Mouse (Mus musculus) kidney, postnatal 10 days (tissue): ENCODE data around the gene Csf2rb2.
"Not testable (repeated sequence)": the region's sequence is repeated elsewhere in the genome, so short reads cannot be mapped to it uniquely, and the experiment has no call there.

ENCODE experiments used
- DNase-seq: peaks from one replicate; pipeline ENCODE4 v3.0.0; 2021; ENCODE audit warnings: mixed read lengths

Csf2rb2 gene

GRCm38 (mm10) chr15:78313659-78314058 is 8.1 kb upstream of the Csf2rb2 start:
- DNase-seq: not testable (repeated sequence)

- DNase-seq: not testable (repeated sequence)
These were observed 7.1 kb upstream of the Csf2rb2 start for GRCm38 (mm10) chr15:78312421-78313233.

GRCm38 (mm10) chr15:78310971-78311370 is 5.5 kb upstream of the Csf2rb2 start:
- DNase-seq: no peak

GRCm38 (mm10) chr15:78309865-78310264 is 4.3 kb upstream of the Csf2rb2 start:
- no peak for DNase-seq

GRCm38 (mm10) chr15:78303665-78304233 is 1.8 kb downstream of the Csf2rb2 start:
- no peak for DNase-seq

GRCm38 (mm10) chr15:78302718-78303117 is 2.8 kb downstream of the Csf2rb2 start:
- no peak for DNase-seq

GRCm38 (mm10) chr15:78300773-78301172 is 4.7 kb downstream of the Csf2rb2 start:
- no peak for DNase-seq

- DNase-seq: no peak
These were observed 5.9 kb downstream of the Csf2rb2 start for GRCm38 (mm10) chr15:78299641-78300040.

- DNase-seq: no peak
These were observed 7.0 kb downstream of the Csf2rb2 start for GRCm38 (mm10) chr15:78298558-78298957.

- DNase-seq: no peak
These were observed 11.8 kb downstream of the Csf2rb2 start for GRCm38 (mm10) chr15:78293716-78294115.

GRCm38 (mm10) chr15:78293228-78293627 is 12.3 kb downstream of the Csf2rb2 start:
- not testable (repeated sequence) for DNase-seq

- not testable (repeated sequence) for DNase-seq
These were observed 15.7 kb downstream of the Csf2rb2 start for GRCm38 (mm10) chr15:78289775-78290174.

- DNase-seq: no peak
These were observed 17.6 kb downstream of the Csf2rb2 start for GRCm38 (mm10) chr15:78287941-78288340.

- DNase-seq: no peak
These were observed 27.2 kb downstream of the Csf2rb2 start for GRCm38 (mm10) chr15:78278308-78278707.

- no peak for DNase-seq
These were observed 34.3 kb downstream of the Csf2rb2 start for GRCm38 (mm10) chr15:78271208-78271607.

GRCm38 (mm10) chr15:78267865-78268264 is 37.7 kb downstream of the Csf2rb2 start:
- no peak for DNase-seq

- DNase-seq: no peak
These were observed 38.1 kb downstream of the Csf2rb2 start for GRCm38 (mm10) chr15:78267441-78267840.

GRCm38 (mm10) chr15:78263286-78263685 is 42.2 kb downstream of the Csf2rb2 start:
- DNase-seq: no peak

- no peak for DNase-seq
These were observed 44.7 kb downstream of the Csf2rb2 start for GRCm38 (mm10) chr15:78260668-78261333.

- DNase-seq: peak; percentile 28
These were observed 47.2 kb downstream of the Csf2rb2 start for GRCm38 (mm10) chr15:78258246-78258865.

- peak; percentile 76 for DNase-seq
These were observed 48.0 kb downstream of the Csf2rb2 start for GRCm38 (mm10) chr15:78257326-78258050.

GRCm38 (mm10) chr15:78256602-78257259 is 48.8 kb downstream of the Csf2rb2 start:
- DNase-seq: not testable (repeated sequence)
